ENCODE assay signal across 10 mouse cellular contexts in the genomic region with DNA sequence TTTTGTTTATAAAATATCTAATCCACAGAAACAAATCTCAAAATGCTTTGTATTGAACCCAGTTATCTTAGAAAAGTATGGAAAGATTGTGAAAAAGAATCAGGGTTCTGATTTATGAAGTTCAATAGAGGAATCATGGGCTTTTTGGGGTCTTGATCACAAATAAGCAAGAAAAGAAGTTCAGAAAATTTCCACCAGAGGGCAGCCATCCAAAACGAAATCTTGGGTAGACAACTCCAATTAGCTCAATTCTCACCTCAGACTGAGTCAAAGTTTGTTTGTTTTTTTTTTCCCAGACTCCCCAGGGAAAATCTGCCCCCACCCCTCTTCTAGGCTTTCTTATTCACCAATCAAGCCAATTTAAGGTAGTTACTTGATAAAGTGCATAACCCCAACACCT. TPM values are rescaled to one million over a fixed set of nuclear protein-coding genes. Genes with fewer than 3 reads are reported as not detected.
DNase-seq lines count a peak whose midpoint lies in the region; ATAC-seq and TF ChIP-seq lines count a peak whose summit lies in the region.
"Had no signal": no experiment of that assay in that cellular context is flagged by ENCODE, and none has a peak within 500 bp of the region (broad histone marks: within the 10 kb centered on the region; RNA-seq: fewer than 3 reads in every experiment).

No protein-coding gene starts in this region.

- H3K4me2 ChIP-seq in heart, embryonic 12.5 days: no peak overlapping the region
- no peak overlapping the region for H3K4me2 ChIP-seq in midbrain, postnatal 0 days (ENCODE audit: low read depth, low read length, poor library complexity, severe bottlenecking)
- no peak overlapping the region for H3K4me2 ChIP-seq in midbrain, embryonic 15.5 days
- H3K4me2 ChIP-seq: heart, embryonic 13.5 days; lung, embryonic 15.5 days had no signal

- no peak overlapping the region for H3K27ac ChIP-seq in heart, adult 2 months
- no peak overlapping the region for H3K27ac ChIP-seq in heart, embryonic 12.5 days (ENCODE audit: poor library complexity, severe bottlenecking)
- no peak overlapping the region for H3K27ac ChIP-seq in midbrain, postnatal 0 days (ENCODE audit: low read depth, low read length)
- no peak overlapping the region for H3K27ac ChIP-seq in midbrain, embryonic 15.5 days
- H3K27ac ChIP-seq: heart, embryonic 13.5 days; lung, embryonic 15.5 days had no signal

- TF ChIP-seq CTCF in heart, adult 2 months (IDR thresholded peaks at IDR 0.05): peak; percentile 75
- peak; percentile 67 for TF ChIP-seq CTCF in midbrain, postnatal 0 days (IDR thresholded peaks at IDR 0.05)

- ATAC-seq in heart, embryonic 12.5 days (ENCODE audit: insufficient number of reproducible peaks, low FRiP score): no peak
- no peak for ATAC-seq in midbrain, postnatal 0 days (ENCODE audit: low FRiP score)
- ATAC-seq in midbrain, embryonic 15.5 days (replicated peaks): no peak

- no peaks in the 10 kb centered on the region for H3K27me3 ChIP-seq in heart, adult 2 months (ENCODE audit: control insufficient read depth, insufficient read depth, low read length)
- peaks cover 8% of the 10 kb centered on the region for H3K27me3 ChIP-seq in heart, embryonic 12.5 days (replicated peaks)
- no peaks in the 10 kb centered on the region for H3K27me3 ChIP-seq in midbrain, postnatal 0 days (ENCODE audit: insufficient read depth, low read length)
- no peaks in the 10 kb centered on the region for H3K27me3 ChIP-seq in midbrain, embryonic 15.5 days (replicated peaks)
- H3K27me3 ChIP-seq: lung, embryonic 15.5 days had no signal

- H3K9ac ChIP-seq in heart, adult 2 months (ENCODE audit: low read depth, low read length): no peak overlapping the region
- no peak overlapping the region for H3K9ac ChIP-seq in heart, embryonic 12.5 days
- no peak overlapping the region for H3K9ac ChIP-seq in midbrain, postnatal 0 days (replicated peaks; ENCODE audit: low read length, poor library complexity, severe bottlenecking)
- no peak overlapping the region for H3K9ac ChIP-seq in midbrain, embryonic 15.5 days
- H3K9ac ChIP-seq: heart, embryonic 13.5 days; lung, embryonic 15.5 days had no signal

- intact Hi-C loops in heart, adult 2 months (cut with DNase I): loop anchor here (1.0 to 5.0 kb wide), 2 partner anchors 48 to 210 kb away; no protein-coding TSS in a partner anchor

- no peak overlapping the region for H3K4me3 ChIP-seq in heart, adult 2 months
- no peak overlapping the region for H3K4me3 ChIP-seq in heart, embryonic 12.5 days
- no peak overlapping the region for H3K4me3 ChIP-seq in midbrain, postnatal 0 days (ENCODE audit: low read depth, low read length)
- H3K4me3 ChIP-seq in midbrain, embryonic 15.5 days: no peak overlapping the region
- H3K4me3 ChIP-seq: heart, embryonic 13.5 days; lung, embryonic 15.5 days had no signal

- TF ChIP-seq EP300 in heart, adult 2 months (IDR thresholded peaks at IDR 0.05; ENCODE audit: insufficient read depth, low read depth, low read length): no peak

- no peaks in the 10 kb centered on the region for H3K36me3 ChIP-seq in heart, adult 2 months (ENCODE audit: control insufficient read depth, insufficient read depth, low read length)
- H3K36me3 ChIP-seq in heart, embryonic 12.5 days: no peaks in the 10 kb centered on the region
- no peaks in the 10 kb centered on the region for H3K36me3 ChIP-seq in midbrain, postnatal 0 days (ENCODE audit: insufficient read depth, low read length)
- no peaks in the 10 kb centered on the region for H3K36me3 ChIP-seq in midbrain, embryonic 15.5 days (replicated peaks)
- H3K36me3 ChIP-seq: heart, embryonic 13.5 days; lung, embryonic 15.5 days had no signal

- DNase-seq in heart, adult 2 months: no peak
- DNase-seq in midbrain, postnatal 0 days (ENCODE audit: low spot score): peak; percentile 32
- peak; percentile 49 for DNase-seq in c-Kit-positive CD71-negative TER-119-negative erythroid progenitor cells, embryonic 14.5 days (ENCODE audit: low read depth)
- peak; percentile 48 for DNase-seq in lung, postnatal 14 days
- no peak for DNase-seq in testis, postnatal 14 days (ENCODE audit: low spot score)
- no peak for DNase-seq in urinary bladder, adult 18-20 months (ENCODE audit: low spot score in 2 of 2)

- H3K79me2 ChIP-seq in heart, adult 2 months (replicated peaks; ENCODE audit: control insufficient read depth, insufficient read depth, low read length): no peaks in the 10 kb centered on the region

- WGBS in heart, adult 2 months: 8% methylated on average over 1 of the region's 1 CpGs
- 0% methylated on average over 1 of the region's 1 CpGs for WGBS in heart, embryonic 12.5 days
- WGBS in midbrain, postnatal 0 days: 12% methylated on average over 1 of the region's 1 CpGs
- WGBS in midbrain, embryonic 15.5 days: 7% methylated on average over 1 of the region's 1 CpGs

- no peaks in the 10 kb centered on the region for H3K9me3 ChIP-seq in heart, embryonic 12.5 days (replicated peaks)
- H3K9me3 ChIP-seq in midbrain, postnatal 0 days (ENCODE audit: low read length): no peaks in the 10 kb centered on the region
- H3K9me3 ChIP-seq in midbrain, embryonic 15.5 days: no peaks in the 10 kb centered on the region
- H3K9me3 ChIP-seq: heart, embryonic 13.5 days; lung, embryonic 15.5 days had no signal

- TF ChIP-seq POLR2A in heart, adult 2 months (IDR thresholded peaks at IDR 0.05; ENCODE audit: insufficient read depth, low read depth, low read length): no peak

- H3K4me1 ChIP-seq in heart, adult 2 months (ENCODE audit: control insufficient read depth, insufficient read depth, low read length): no peaks in the 10 kb centered on the region
- H3K4me1 ChIP-seq in heart, embryonic 12.5 days (replicated peaks): no peaks in the 10 kb centered on the region
- no peaks in the 10 kb centered on the region for H3K4me1 ChIP-seq in midbrain, postnatal 0 days (ENCODE audit: insufficient read depth, low read length)
- H3K4me1 ChIP-seq in midbrain, embryonic 15.5 days: no peaks in the 10 kb centered on the region
- H3K4me1 ChIP-seq: heart, embryonic 13.5 days; lung, embryonic 15.5 days had no signal

RNA-seq across cellular contexts. Expression of gene Psd4, which starts 9.7 kb away (rescaled TPM):
- 1 to 10 TPM; 1.3 to 1.5 TPM for total RNA-seq in heart, adult 2 months (2021)
- 0.85 and 1.4 TPM in 2 replicates for polyA plus RNA-seq in heart, adult 2 months (2012; rRNA removed)
- polyA plus RNA-seq in heart, embryonic 12.5 days (2016; fragmentation: Nextera tagmentation; extraction: Ambion mirVana): 0.42 and 1.3 TPM in 2 replicates
- total RNA-seq in midbrain, postnatal 0 days (2014; rRNA removed): 0.19 and 2.1 TPM in 2 replicates
- 0.36 and 0.55 TPM in 2 replicates for polyA plus RNA-seq in midbrain, postnatal 0 days (2015; fragmentation: Nextera tagmentation; extraction: Ambion mirVana)
- 0.69 and 0.72 TPM in 2 replicates for polyA plus RNA-seq in midbrain, embryonic 15.5 days (2015; fragmentation: Nextera tagmentation; extraction: Ambion mirVana)

RNA-seq across cellular contexts. Expression of gene Il1rn, which starts 21.0 kb away (rescaled TPM):
- under 1 TPM; 0.09 to 0.37 TPM for total RNA-seq in heart, adult 2 months (2021)
- 0.12 and 0.23 TPM in 2 replicates for polyA plus RNA-seq in heart, adult 2 months (2012; rRNA removed)
- polyA plus RNA-seq in heart, embryonic 12.5 days (2016; fragmentation: Nextera tagmentation; extraction: Ambion mirVana): 0.08 TPM in 1 of 2 replicates, not detected in the other
- 0.60 TPM in 1 of 2 replicates, not detected in the other for total RNA-seq in midbrain, postnatal 0 days (2014; rRNA removed)
- 0.07 and 0.25 TPM in 2 replicates for polyA plus RNA-seq in midbrain, postnatal 0 days (2015; fragmentation: Nextera tagmentation; extraction: Ambion mirVana)
- polyA plus RNA-seq in midbrain, embryonic 15.5 days (2015; fragmentation: Nextera tagmentation; extraction: Ambion mirVana): 0.72 TPM in 1 of 2 replicates, not detected in the other

Comparison
In these comparisons a context has a peak if more than half of its experiments do, and no peak if none do; other contexts are left out.
1. DNase-seq: peak in midbrain, postnatal 0 days (single experiment), c-Kit-positive CD71-negative TER-119-negative erythroid progenitor cells, embryonic 14.5 days (single experiment) and lung, postnatal 14 days (single experiment); none in heart, adult 2 months (0 of 2), testis, postnatal 14 days (single experiment) and urinary bladder, adult 18-20 months (0 of 2).